Mouse (Mus musculus): Measurements from ENCODE around the gene Twf2. TPM values are rescaled to one million over a fixed set of nuclear protein-coding genes. Genes with fewer than 3 reads are reported as not detected.

Twf2 gene
- polyA plus RNA-seq, 1 experiment from 2014 or later: 49.6 TPM

GRCm38 (mm10) chr9:106193930-106194807 is 8.7 kb upstream of the Twf2 start:
- no peak for DNase-seq (ENCODE audit: low spot score)
- Histone ChIP-seq H3K27ac (no peak overlapping the region), H3K4me2 (replicated peaks) (no peak overlapping the region), H3K4me3 (replicated peaks; ENCODE audit: low read length) (no peak overlapping the region), H3K27me3 (ENCODE audit: control insufficient read depth, insufficient read depth, low read length) (no peaks in the 10 kb centered on the region), H3K4me1 (replicated peaks; ENCODE audit: control insufficient read depth, insufficient read depth, low read length) (peaks cover 14% of the 10 kb centered on the region), H3K9me3 (ENCODE audit: control insufficient read depth, low read length) (no peaks in the 10 kb centered on the region), H3K9ac (no peak overlapping the region), H3K36me3 (replicated peaks; ENCODE audit: control insufficient read depth, insufficient read depth) (peaks cover 42% of the 10 kb centered on the region)
- ATAC-seq (ENCODE audit: low FRiP score): no peak
- 96% methylated on average over 8 of the region's 8 CpGs for WGBS

GRCm38 (mm10) chr9:106195693-106196092 is 7.2 kb upstream of the Twf2 start:
- no peak overlapping the region for H3K9ac ChIP-seq
- H3K4me1 ChIP-seq (replicated peaks; ENCODE audit: control insufficient read depth, insufficient read depth, low read length): peaks cover 14% of the 10 kb centered on the region
- 0 out of 2 replicates have a peak, but pooled peaks have one; percentile 32 for ATAC-seq (ENCODE audit: low FRiP score)
- peak overlapping the region; percentile 55 for H3K27ac ChIP-seq
- H3K4me3 ChIP-seq (replicated peaks; ENCODE audit: low read length): no peak overlapping the region
- WGBS: 66% methylated on average over 8 of the region's 8 CpGs
- no peaks in the 10 kb centered on the region for H3K27me3 ChIP-seq (ENCODE audit: control insufficient read depth, insufficient read depth, low read length)
- H3K9me3 ChIP-seq (ENCODE audit: control insufficient read depth, low read length): no peaks in the 10 kb centered on the region
- H3K4me2 ChIP-seq (replicated peaks): no peak overlapping the region
- peaks cover 27% of the 10 kb centered on the region for H3K36me3 ChIP-seq (replicated peaks; ENCODE audit: control insufficient read depth, insufficient read depth)
- peak; percentile 45 for DNase-seq (ENCODE audit: low spot score)

- no peak overlapping the region for H3K4me3 ChIP-seq (replicated peaks; ENCODE audit: low read length)
- no peak overlapping the region for H3K9ac ChIP-seq
- H3K27ac ChIP-seq: no peak overlapping the region
- no peak for DNase-seq (ENCODE audit: low spot score)
- H3K4me2 ChIP-seq (replicated peaks): no peak overlapping the region
- peaks cover 16% of the 10 kb centered on the region for H3K4me1 ChIP-seq (replicated peaks; ENCODE audit: control insufficient read depth, insufficient read depth, low read length)
- peaks cover 12% of the 10 kb centered on the region; the same call in 1 of the 2 replicates for H3K36me3 ChIP-seq (replicated peaks; ENCODE audit: control insufficient read depth, insufficient read depth)
- 97% methylated on average over 3 of the region's 3 CpGs for WGBS
- H3K27me3 ChIP-seq (ENCODE audit: control insufficient read depth, insufficient read depth, low read length): no peaks in the 10 kb centered on the region
- H3K9me3 ChIP-seq (ENCODE audit: control insufficient read depth, low read length): no peaks in the 10 kb centered on the region
- ATAC-seq (ENCODE audit: low FRiP score): no peak
These were observed 5.7 kb upstream of the Twf2 start for GRCm38 (mm10) chr9:106197081-106197713.

GRCm38 (mm10) chr9:106197732-106198131 is 5.2 kb upstream of the Twf2 start:
- Histone ChIP-seq H3K27me3 (ENCODE audit: control insufficient read depth, insufficient read depth, low read length) (no peaks in the 10 kb centered on the region), H3K4me1 (replicated peaks; ENCODE audit: control insufficient read depth, insufficient read depth, low read length) (peaks cover 18% of the 10 kb centered on the region), H3K4me3 (replicated peaks; ENCODE audit: low read length) (no peak overlapping the region), H3K4me2 (replicated peaks) (no peak overlapping the region), H3K36me3 (replicated peaks; ENCODE audit: control insufficient read depth, insufficient read depth) (peaks cover 7% of the 10 kb centered on the region; the same call in 1 of the 2 replicates), H3K9ac (no peak overlapping the region), H3K27ac (no peak overlapping the region), H3K9me3 (ENCODE audit: control insufficient read depth, low read length) (no peaks in the 10 kb centered on the region)
- no peak for DNase-seq (ENCODE audit: low spot score)
- no peak for ATAC-seq (ENCODE audit: low FRiP score)
- WGBS: 96% methylated on average over 9 of the region's 9 CpGs

- Histone ChIP-seq H3K9ac (peak overlapping the region; percentile 58), H3K4me2 (replicated peaks) (peak overlapping the region; percentile 63), H3K4me1 (replicated peaks; ENCODE audit: control insufficient read depth, insufficient read depth, low read length) (peaks cover 27% of the 10 kb centered on the region), H3K27ac (no peak overlapping the region), H3K27me3 (ENCODE audit: control insufficient read depth, insufficient read depth, low read length) (no peaks in the 10 kb centered on the region), H3K4me3 (replicated peaks; ENCODE audit: low read length) (peak overlapping the region; percentile 43), H3K9me3 (ENCODE audit: control insufficient read depth, low read length) (no peaks in the 10 kb centered on the region), H3K36me3 (replicated peaks; ENCODE audit: control insufficient read depth, insufficient read depth) (no peaks in the 10 kb centered on the region)
- under 1% methylated on average over 45 of the region's 51 CpGs for WGBS
- ATAC-seq (ENCODE audit: low FRiP score): peak; percentile 28; the same call in 1 of the 2 replicates
- peak; percentile 48 for DNase-seq (ENCODE audit: low spot score)
These were observed 3.9 kb upstream of the Twf2 start for GRCm38 (mm10) chr9:106198962-106199458.

DNA sequence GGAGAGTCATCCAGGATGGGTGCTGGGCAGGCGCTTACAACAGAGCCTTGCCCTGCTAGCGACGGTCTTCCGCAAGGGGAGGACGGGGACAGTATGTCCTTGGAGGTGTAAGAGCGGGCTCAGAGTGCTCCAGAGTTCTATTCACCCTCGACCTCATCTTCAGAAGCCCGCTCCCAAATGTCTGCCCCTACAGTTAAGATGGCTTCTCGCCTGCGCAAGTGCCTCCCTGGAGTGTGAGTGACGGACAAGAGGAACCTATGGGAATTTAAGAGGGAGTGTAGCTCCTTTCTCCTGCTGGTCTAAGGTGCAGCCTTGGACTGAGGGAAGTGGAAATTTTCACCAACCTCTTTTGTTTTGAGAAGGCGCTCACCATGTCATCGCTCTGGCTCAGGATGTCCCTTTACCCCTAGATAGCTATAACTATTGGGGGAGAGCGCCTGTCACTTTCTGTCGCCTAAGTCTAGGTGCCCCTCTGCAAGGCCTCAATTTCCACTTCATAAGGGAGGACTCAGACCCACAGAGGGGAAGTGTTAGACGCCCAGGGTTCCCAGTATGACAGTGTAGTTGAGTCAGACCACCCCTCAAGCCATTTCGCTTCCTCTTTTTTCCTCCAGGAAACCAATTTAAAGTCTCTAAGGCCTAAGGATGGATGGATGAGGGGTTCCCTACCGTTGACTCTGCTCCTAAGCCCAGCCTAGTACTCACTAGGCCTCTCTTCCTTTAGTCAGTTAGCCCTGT is 3.2 kb upstream of the Twf2 start, which contains the start of gene Ppm1m:
TSS of gene Ppm1m (minus strand) at position 212 of the 738 bp plus-strand sequence.
- H3K4me1 ChIP-seq (replicated peaks; ENCODE audit: control insufficient read depth, insufficient read depth, low read length): peaks cover 33% of the 10 kb centered on the region
- ATAC-seq (ENCODE audit: low FRiP score): no peak
- peak within 1 kb of the TSS; percentile 43 for H3K4me3 ChIP-seq (replicated peaks; ENCODE audit: low read length)
- no peak for DNase-seq (ENCODE audit: low spot score)
- 40% methylated on average over 18 of the region's 18 CpGs for WGBS
- H3K27me3 ChIP-seq (ENCODE audit: control insufficient read depth, insufficient read depth, low read length): no peaks in the 10 kb centered on the region
- H3K36me3 ChIP-seq (replicated peaks; ENCODE audit: control insufficient read depth, insufficient read depth): no peaks in the 10 kb centered on the region
- H3K27ac ChIP-seq: no peak within 1 kb of the TSS
- H3K9me3 ChIP-seq (ENCODE audit: control insufficient read depth, low read length): no peaks in the 10 kb centered on the region
- peak within 1 kb of the TSS; percentile 63 for H3K4me2 ChIP-seq (replicated peaks)
- H3K9ac ChIP-seq: peak within 1 kb of the TSS; percentile 58

DNA sequence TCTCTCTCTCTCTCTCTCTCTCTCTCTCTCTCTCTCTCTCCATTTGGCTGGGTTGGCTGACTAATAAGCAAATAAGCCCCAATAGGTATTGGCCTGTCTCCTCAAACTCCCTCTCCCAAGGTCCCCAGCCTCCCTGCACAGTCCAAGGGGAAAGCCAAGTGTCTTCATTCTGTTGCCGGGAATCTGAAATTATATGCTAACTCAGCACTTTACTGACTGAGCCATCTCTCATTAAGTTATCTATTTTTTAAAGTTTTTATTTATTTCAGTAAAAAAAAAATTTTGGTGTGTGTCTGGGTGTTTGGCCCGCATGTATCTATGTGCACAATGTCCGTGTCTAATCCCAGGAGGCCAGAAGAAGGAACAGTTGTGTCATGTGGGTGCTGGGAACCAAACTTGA is 1.0 kb upstream of the Twf2 start:
- ATAC-seq (ENCODE audit: low FRiP score) (no peak), DNase-seq (ENCODE audit: low spot score) (no peak)
- Histone ChIP-seq H3K36me3 (replicated peaks; ENCODE audit: control insufficient read depth, insufficient read depth) (no peaks in the 10 kb centered on the region; the same call in 1 of the 2 replicates), H3K27ac (no peak overlapping the region), H3K4me3 (replicated peaks; ENCODE audit: low read length) (peak overlapping the region; percentile 85; the same call in 1 of the 2 replicates), H3K27me3 (ENCODE audit: control insufficient read depth, insufficient read depth, low read length) (no peaks in the 10 kb centered on the region), H3K9me3 (ENCODE audit: control insufficient read depth, low read length) (no peaks in the 10 kb centered on the region), H3K9ac (no peak overlapping the region), H3K4me1 (replicated peaks; ENCODE audit: control insufficient read depth, insufficient read depth, low read length) (peaks cover 24% of the 10 kb centered on the region), H3K4me2 (replicated peaks) (peak overlapping the region; percentile 76)
- WGBS: 82% methylated on average over 3 of the region's 3 CpGs

- H3K4me1 ChIP-seq (replicated peaks; ENCODE audit: control insufficient read depth, insufficient read depth, low read length): peaks cover 24% of the 10 kb centered on the region
- DNase-seq (ENCODE audit: low spot score): no peak
- WGBS: 71% methylated on average over 7 of the region's 7 CpGs
These were observed 1.3 kb downstream of the Twf2 start for GRCm38 (mm10) chr9:106203990-106204851.

More at GRCm38 (mm10) chr9:106203990-106204851, 1.3 kb downstream of the Twf2 start:
- Histone ChIP-seq H3K27me3 (ENCODE audit: control insufficient read depth, insufficient read depth, low read length) (no peaks in the 10 kb centered on the region), H3K27ac (no peak overlapping the region), H3K36me3 (replicated peaks; ENCODE audit: control insufficient read depth, insufficient read depth) (no peaks in the 10 kb centered on the region; the same call in 1 of the 2 replicates), H3K9me3 (ENCODE audit: control insufficient read depth, low read length) (no peaks in the 10 kb centered on the region), H3K4me3 (replicated peaks; ENCODE audit: low read length) (no peak overlapping the region), H3K4me2 (replicated peaks) (peak overlapping the region; percentile 76), H3K9ac (peak overlapping the region; percentile 93; the same call in 1 of the 2 replicates)
- ATAC-seq (ENCODE audit: low FRiP score): no peak
